Mouse (Mus musculus): ENCODE results near the gene Cadm4.
"Not testable (repeated sequence)": the region's sequence is repeated elsewhere in the genome, so short reads cannot be mapped to it uniquely, and the experiment has no call there.

Cadm4 gene

GRCm38 (mm10) chr7:24467886-24468285, 13.9 kb upstream of the Cadm4 start:
- DNase-seq (ENCODE audit: low spot score in 2 of 2): no peak

GRCm38 (mm10) chr7:24469126-24469525, 12.7 kb upstream of the Cadm4 start:
- peak in 1 of 2 experiments; percentile 62 for DNase-seq (ENCODE audit: low spot score in 2 of 2)

- DNase-seq (ENCODE audit: low spot score in 2 of 2): no peak
Observed at GRCm38 (mm10) chr7:24470356-24470755, 11.5 kb upstream of the Cadm4 start.

GRCm38 (mm10) chr7:24472442-24472841, 9.4 kb upstream of the Cadm4 start:
- DNase-seq (ENCODE audit: low spot score in 2 of 2): no peak

- DNase-seq (ENCODE audit: low spot score in 2 of 2): peak in 1 of 2 experiments; percentile 61
Observed at GRCm38 (mm10) chr7:24472937-24473336, 8.9 kb upstream of the Cadm4 start.

- DNase-seq (ENCODE audit: low spot score in 2 of 2): peak in 1 of 2 experiments; percentile 77
Observed at GRCm38 (mm10) chr7:24473913-24474529, 7.8 kb upstream of the Cadm4 start.

GRCm38 (mm10) chr7:24474811-24475506, 6.9 kb upstream of the Cadm4 start:
- DNase-seq (ENCODE audit: low spot score in 2 of 2): no peak

GRCm38 (mm10) chr7:24476338-24476737, 5.5 kb upstream of the Cadm4 start:
- no peak for DNase-seq (ENCODE audit: low spot score in 2 of 2)

- no peak for DNase-seq (ENCODE audit: low spot score in 2 of 2)
Observed at GRCm38 (mm10) chr7:24476856-24477255, 5.0 kb upstream of the Cadm4 start.

- DNase-seq (ENCODE audit: low spot score in 2 of 2): no peak
Observed at GRCm38 (mm10) chr7:24478911-24479310, 2.9 kb upstream of the Cadm4 start.

GRCm38 (mm10) chr7:24479685-24480084, 2.1 kb upstream of the Cadm4 start:
- no peak for DNase-seq (ENCODE audit: low spot score in 2 of 2)

GRCm38 (mm10) chr7:24480121-24480941, 1.5 kb upstream of the Cadm4 start:
- no peak for DNase-seq (ENCODE audit: low spot score in 2 of 2)

- no peak for DNase-seq (ENCODE audit: low spot score in 2 of 2)
Observed at GRCm38 (mm10) chr7:24480986-24481473, 793 bp upstream of the Cadm4 start.

GRCm38 (mm10) chr7:24482208-24483020, 591 bp downstream of the Cadm4 start:
- no peak for DNase-seq (ENCODE audit: low spot score in 2 of 2)

GRCm38 (mm10) chr7:24483291-24483690, 1.5 kb downstream of the Cadm4 start:
- DNase-seq (ENCODE audit: low spot score in 2 of 2): not testable (repeated sequence)

GRCm38 (mm10) chr7:24485481-24485880, 3.7 kb downstream of the Cadm4 start:
- no peak for DNase-seq (ENCODE audit: low spot score in 2 of 2)

- DNase-seq (ENCODE audit: low spot score in 2 of 2): no peak
Observed at GRCm38 (mm10) chr7:24486654-24487130, 4.9 kb downstream of the Cadm4 start.

GRCm38 (mm10) chr7:24487403-24487802, 5.6 kb downstream of the Cadm4 start:
- DNase-seq (ENCODE audit: low spot score in 2 of 2): no peak

GRCm38 (mm10) chr7:24488303-24488702, 6.5 kb downstream of the Cadm4 start:
- no peak for DNase-seq (ENCODE audit: low spot score in 2 of 2)

- DNase-seq (ENCODE audit: low spot score in 2 of 2): peak in 1 of 2 experiments; percentile 32
Observed at GRCm38 (mm10) chr7:24499856-24500577, 18.2 kb downstream of the Cadm4 start.

- peak; percentile 28 to 67 for DNase-seq (ENCODE audit: low spot score in 2 of 2)
Observed at GRCm38 (mm10) chr7:24500929-24501328, 19.1 kb downstream of the Cadm4 start.

Data from spleen, postnatal 10 days (tissue).